Mouse (Mus musculus): ENCODE results near the gene 9130213A22Rik. TPM values are rescaled to one million over a fixed set of nuclear protein-coding genes. Genes with fewer than 3 reads are reported as not detected.
A peak's percentile ranks its signal among the peaks of the same experiment; 100 is the strongest.

9130213A22Rik gene
- polyA plus RNA-seq, 1 experiment = 0.78 TPM

- DNase-seq (ENCODE audit: low spot score) = peak; percentile 80
Observed at GRCm38 (mm10) chr11:69123693-69124497, 1.5 kb upstream of the 9130213A22Rik start.

GRCm38 (mm10) chr11:69123056-69123692, 785 bp upstream of the 9130213A22Rik start:
- peak; percentile 74 for DNase-seq (ENCODE audit: low spot score)

GRCm38 (mm10) chr11:69121741-69122335, 551 bp downstream of the 9130213A22Rik start:
- no peak for DNase-seq (ENCODE audit: low spot score)

- no peak for DNase-seq (ENCODE audit: low spot score)
Observed at GRCm38 (mm10) chr11:69121001-69121740, 1.2 kb downstream of the 9130213A22Rik start.

- DNase-seq (ENCODE audit: low spot score) = no peak
Observed at GRCm38 (mm10) chr11:69120221-69121000, 2.0 kb downstream of the 9130213A22Rik start, which contains the start of gene Hes7. Gene Hes7, plus strand, starts transcription at chr11:69120404.

- DNase-seq (ENCODE audit: low spot score) = no peak
Observed at GRCm38 (mm10) chr11:69119446-69120155, 2.8 kb downstream of the 9130213A22Rik start.

GRCm38 (mm10) chr11:69118765-69119164, 3.6 kb downstream of the 9130213A22Rik start:
- DNase-seq (ENCODE audit: low spot score) = peak; percentile 64

- DNase-seq (ENCODE audit: low spot score) = peak; percentile 69
Observed at GRCm38 (mm10) chr11:69117737-69118695, 4.4 kb downstream of the 9130213A22Rik start.

- no peak for DNase-seq (ENCODE audit: low spot score)
Observed at GRCm38 (mm10) chr11:69116843-69117242, 5.5 kb downstream of the 9130213A22Rik start.

- no peak for DNase-seq (ENCODE audit: low spot score)
Observed at GRCm38 (mm10) chr11:69114621-69115020, 7.8 kb downstream of the 9130213A22Rik start.

- no peak for DNase-seq (ENCODE audit: low spot score)
Observed at GRCm38 (mm10) chr11:69114018-69114417, 8.4 kb downstream of the 9130213A22Rik start.

GRCm38 (mm10) chr11:69111865-69112264, 10.5 kb downstream of the 9130213A22Rik start:
- no peak for DNase-seq (ENCODE audit: low spot score)

GRCm38 (mm10) chr11:69111051-69111810, 11.2 kb downstream of the 9130213A22Rik start:
- no peak for DNase-seq (ENCODE audit: low spot score)

GRCm38 (mm10) chr11:69110319-69111046, 11.9 kb downstream of the 9130213A22Rik start:
- peak; percentile 91 for DNase-seq (ENCODE audit: low spot score)

- no peak for DNase-seq (ENCODE audit: low spot score)
Observed at GRCm38 (mm10) chr11:69109032-69109900, 13.1 kb downstream of the 9130213A22Rik start.

GRCm38 (mm10) chr11:69108223-69108622, 14.2 kb downstream of the 9130213A22Rik start:
- no peak for DNase-seq (ENCODE audit: low spot score)

GRCm38 (mm10) chr11:69107676-69108075, 14.7 kb downstream of the 9130213A22Rik start:
- DNase-seq (ENCODE audit: low spot score) = no peak

All from urinary bladder, adult 2 months (tissue).